Mouse (Mus musculus): ENCODE data around the gene Yy1. TPM values are rescaled to one million over a fixed set of nuclear protein-coding genes. Genes with fewer than 3 reads are reported as not detected.

Yy1 gene
- total and polyA plus RNA-seq, 3 experiments = 59.3 to 169 (median 60.8) TPM

DNA sequence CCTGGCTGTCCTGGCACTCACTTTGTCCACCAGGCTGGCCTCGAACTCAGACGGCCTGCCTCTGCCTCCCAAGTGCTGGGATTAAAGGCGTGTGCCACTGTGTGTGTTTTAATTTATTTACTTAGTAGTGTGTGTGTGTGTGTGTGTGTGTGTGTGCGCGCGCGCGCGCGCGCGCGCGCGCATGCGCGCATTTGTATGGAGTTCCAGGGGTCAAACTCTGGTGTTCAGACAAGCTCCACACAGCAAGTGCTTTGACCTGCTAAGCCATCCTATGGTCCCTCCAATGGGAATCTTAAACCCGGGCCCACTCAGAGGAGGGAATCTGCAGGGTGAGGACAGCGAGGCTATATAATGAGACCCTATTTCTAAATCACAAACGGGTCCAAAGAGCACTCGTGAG, 37.6 kb upstream of the Yy1 start:
- no peaks in the 10 kb centered on the region for H3K36me3 ChIP-seq (replicated peaks)
- H3K27me3 ChIP-seq (ENCODE audit: insufficient read depth, low read length) = peaks cover 3% of the 10 kb centered on the region; the same call in 1 of the 2 replicates
- no peak for TF ChIP-seq TAL1 (conservative IDR thresholded peaks at IDR 0.05; ENCODE audit: low read depth, low read length)
- no peak for TF ChIP-seq GATA1 (IDR thresholded peaks at IDR 0.05; ENCODE audit: borderline replicate concordance, low read length)
- peaks cover 24% of the 10 kb centered on the region for H3K4me1 ChIP-seq (ENCODE audit: insufficient read depth, low read depth, low read length)
- DNase-seq (ENCODE audit: low spot score) (no peak), ATAC-seq (ENCODE audit: extremely low read depth, insufficient number of reproducible peaks, low FRiP score, poor library complexity, severe bottlenecking) (no peak)
- H3K9me3 ChIP-seq (replicated peaks) = peaks cover 7% of the 10 kb centered on the region
- H3K4me3 ChIP-seq (ENCODE audit: low read depth, low read length) = no peak overlapping the region

DNA sequence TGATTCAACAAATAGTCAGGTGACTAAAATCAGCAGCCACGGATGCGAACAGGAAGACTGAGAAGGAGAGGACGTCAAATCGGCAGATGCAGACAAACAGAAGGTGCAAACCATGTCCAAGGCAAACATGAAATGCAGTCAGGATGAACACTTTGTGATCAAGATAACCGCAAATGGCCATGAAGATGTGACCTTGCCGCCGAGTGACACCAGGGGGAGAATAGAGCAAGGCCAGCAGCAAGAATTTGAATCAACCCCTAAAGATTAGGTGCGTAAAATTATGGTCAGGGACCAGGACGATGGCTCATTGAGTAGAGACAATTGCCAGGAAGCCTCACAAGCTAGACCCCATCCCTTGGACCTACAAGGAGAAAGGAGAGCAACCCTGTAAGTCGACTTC, 36.2 kb upstream of the Yy1 start:
- TF ChIP-seq GATA2 (IDR thresholded peaks at IDR 0.05; ENCODE audit: borderline replicate concordance, low read depth, low read length) = no peak
- TF ChIP-seq GATA1 (IDR thresholded peaks at IDR 0.05; ENCODE audit: borderline replicate concordance, low read length) = no peak
- no peak for TF ChIP-seq TAL1 (conservative IDR thresholded peaks at IDR 0.05; ENCODE audit: low read depth, low read length)
- no peak for TF ChIP-seq POLR2AphosphoS5 (IDR thresholded peaks at IDR 0.05; ENCODE audit: insufficient replicate concordance, low read depth, low read length)
- TF ChIP-seq CTCF (IDR thresholded peaks at IDR 0.05; ENCODE audit: low read depth, low read length) = no peak
- Histone ChIP-seq H3K9me3 (replicated peaks) (peaks cover 7% of the 10 kb centered on the region), H3K36me3 (replicated peaks) (no peaks in the 10 kb centered on the region), H3K4me1 (ENCODE audit: insufficient read depth, low read depth, low read length) (peaks cover 35% of the 10 kb centered on the region), H3K27me3 (ENCODE audit: insufficient read depth, low read length) (peaks cover 3% of the 10 kb centered on the region; the same call in 1 of the 2 replicates), H3K4me3 (ENCODE audit: low read depth, low read length) (no peak overlapping the region)
- no peak for DNase-seq (ENCODE audit: low spot score)
- no peak for ATAC-seq (ENCODE audit: extremely low read depth, insufficient number of reproducible peaks, low FRiP score, poor library complexity, severe bottlenecking)

DNA sequence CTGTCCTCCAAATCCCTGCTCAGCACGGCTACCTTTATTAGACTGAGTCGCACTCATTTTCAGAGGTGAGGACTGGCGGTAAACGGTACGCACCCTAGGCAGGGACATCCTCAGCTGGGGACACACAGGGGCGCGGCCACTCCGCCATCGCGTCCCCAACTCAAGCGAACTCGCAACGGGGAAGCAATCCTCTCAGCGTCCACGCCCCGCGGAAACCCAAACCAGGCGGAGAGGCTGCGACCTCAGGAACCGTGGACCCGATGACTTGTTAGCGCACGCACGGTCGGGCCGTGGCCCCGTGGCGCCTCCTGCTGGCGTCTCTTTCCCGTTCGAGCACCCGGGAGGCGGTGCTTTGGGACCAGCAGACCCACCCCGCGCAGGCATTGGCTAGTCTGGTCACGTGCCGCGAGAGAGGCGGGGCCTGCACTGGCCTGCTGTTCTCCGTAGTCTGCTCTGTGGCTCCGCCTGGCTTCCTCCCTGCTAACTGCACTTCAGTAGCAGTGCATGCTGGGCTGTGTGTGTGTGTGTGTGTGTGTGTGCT, 35.0 kb upstream of the Yy1 start:
- Histone ChIP-seq H3K9me3 (replicated peaks) (peaks cover 7% of the 10 kb centered on the region), H3K4me3 (ENCODE audit: low read depth, low read length) (peak overlapping the region; percentile 75), H3K4me1 (ENCODE audit: insufficient read depth, low read depth, low read length) (peaks cover 42% of the 10 kb centered on the region), H3K27me3 (ENCODE audit: insufficient read depth, low read length) (peaks cover 3% of the 10 kb centered on the region; the same call in 1 of the 2 replicates), H3K36me3 (replicated peaks) (no peaks in the 10 kb centered on the region)
- DNase-seq (ENCODE audit: low spot score) (peak; percentile 86), ATAC-seq (ENCODE audit: extremely low read depth, insufficient number of reproducible peaks, low FRiP score, poor library complexity, severe bottlenecking) (peak; percentile 69)
- TF ChIP-seq POLR2AphosphoS5 (IDR thresholded peaks at IDR 0.05; ENCODE audit: insufficient replicate concordance, low read depth, low read length) (no peak), CTCF (IDR thresholded peaks at IDR 0.05; ENCODE audit: low read depth, low read length) (0 out of 2 replicates have a peak, but pooled peaks have one; percentile 45)

GRCm38 (mm10) chr12:108758273-108758672, 34.5 kb upstream of the Yy1 start:
- Histone ChIP-seq H3K4me3 (ENCODE audit: low read depth, low read length) (no peak overlapping the region; the same call in 1 of the 2 replicates), H3K36me3 (replicated peaks) (no peaks in the 10 kb centered on the region), H3K4me1 (ENCODE audit: insufficient read depth, low read depth, low read length) (peaks cover 46% of the 10 kb centered on the region), H3K9me3 (replicated peaks) (peaks cover 7% of the 10 kb centered on the region), H3K27me3 (ENCODE audit: insufficient read depth, low read length) (peaks cover 3% of the 10 kb centered on the region; the same call in 1 of the 2 replicates)
- no peak for TF ChIP-seq GATA1 (IDR thresholded peaks at IDR 0.05; ENCODE audit: borderline replicate concordance, low read length)
- TF ChIP-seq GATA2 (IDR thresholded peaks at IDR 0.05; ENCODE audit: borderline replicate concordance, low read depth, low read length) = no peak
- TF ChIP-seq TAL1 (conservative IDR thresholded peaks at IDR 0.05; ENCODE audit: low read depth, low read length) = no peak
- TF ChIP-seq POLR2AphosphoS5 (IDR thresholded peaks at IDR 0.05; ENCODE audit: insufficient replicate concordance, low read depth, low read length) = no peak
- TF ChIP-seq CTCF (IDR thresholded peaks at IDR 0.05; ENCODE audit: low read depth, low read length) = no peak
- DNase-seq (ENCODE audit: low spot score) (no peak), ATAC-seq (ENCODE audit: extremely low read depth, insufficient number of reproducible peaks, low FRiP score, poor library complexity, severe bottlenecking) (no peak)

GRCm38 (mm10) chr12:108758682-108759081, 34.1 kb upstream of the Yy1 start:
- Histone ChIP-seq H3K9me3 (replicated peaks) (peaks cover 7% of the 10 kb centered on the region), H3K27me3 (ENCODE audit: insufficient read depth, low read length) (peaks cover 3% of the 10 kb centered on the region; the same call in 1 of the 2 replicates), H3K4me3 (ENCODE audit: low read depth, low read length) (no peak overlapping the region), H3K36me3 (replicated peaks) (no peaks in the 10 kb centered on the region), H3K4me1 (ENCODE audit: insufficient read depth, low read depth, low read length) (peaks cover 50% of the 10 kb centered on the region)
- TF ChIP-seq GATA1 (IDR thresholded peaks at IDR 0.05; ENCODE audit: borderline replicate concordance, low read length) (no peak), POLR2AphosphoS5 (IDR thresholded peaks at IDR 0.05; ENCODE audit: insufficient replicate concordance, low read depth, low read length) (no peak), CTCF (IDR thresholded peaks at IDR 0.05; ENCODE audit: low read depth, low read length) (no peak), GATA2 (IDR thresholded peaks at IDR 0.05; ENCODE audit: borderline replicate concordance, low read depth, low read length) (no peak), TAL1 (conservative IDR thresholded peaks at IDR 0.05; ENCODE audit: low read depth, low read length) (no peak)
- DNase-seq (ENCODE audit: low spot score) (no peak), ATAC-seq (ENCODE audit: extremely low read depth, insufficient number of reproducible peaks, low FRiP score, poor library complexity, severe bottlenecking) (no peak)

GRCm38 (mm10) chr12:108759266-108759665, 33.5 kb upstream of the Yy1 start:
- peaks cover 7% of the 10 kb centered on the region for H3K9me3 ChIP-seq (replicated peaks)
- ATAC-seq (ENCODE audit: extremely low read depth, insufficient number of reproducible peaks, low FRiP score, poor library complexity, severe bottlenecking) = no peak
- H3K36me3 ChIP-seq (replicated peaks) = no peaks in the 10 kb centered on the region
- peaks cover 3% of the 10 kb centered on the region; the same call in 1 of the 2 replicates for H3K27me3 ChIP-seq (ENCODE audit: insufficient read depth, low read length)
- TF ChIP-seq POLR2AphosphoS5 (IDR thresholded peaks at IDR 0.05; ENCODE audit: insufficient replicate concordance, low read depth, low read length) = no peak
- TF ChIP-seq GATA2 (IDR thresholded peaks at IDR 0.05; ENCODE audit: borderline replicate concordance, low read depth, low read length) = no peak
- no peak for TF ChIP-seq GATA1 (IDR thresholded peaks at IDR 0.05; ENCODE audit: borderline replicate concordance, low read length)
- TF ChIP-seq CTCF (IDR thresholded peaks at IDR 0.05; ENCODE audit: low read depth, low read length) = no peak
- no peak for TF ChIP-seq TAL1 (conservative IDR thresholded peaks at IDR 0.05; ENCODE audit: low read depth, low read length)
- H3K4me1 ChIP-seq (ENCODE audit: insufficient read depth, low read depth, low read length) = peaks cover 56% of the 10 kb centered on the region
- H3K4me3 ChIP-seq (ENCODE audit: low read depth, low read length) = no peak overlapping the region
- DNase-seq (ENCODE audit: low spot score) = no peak

Data from G1E (cell line).